In the genomic region with DNA sequence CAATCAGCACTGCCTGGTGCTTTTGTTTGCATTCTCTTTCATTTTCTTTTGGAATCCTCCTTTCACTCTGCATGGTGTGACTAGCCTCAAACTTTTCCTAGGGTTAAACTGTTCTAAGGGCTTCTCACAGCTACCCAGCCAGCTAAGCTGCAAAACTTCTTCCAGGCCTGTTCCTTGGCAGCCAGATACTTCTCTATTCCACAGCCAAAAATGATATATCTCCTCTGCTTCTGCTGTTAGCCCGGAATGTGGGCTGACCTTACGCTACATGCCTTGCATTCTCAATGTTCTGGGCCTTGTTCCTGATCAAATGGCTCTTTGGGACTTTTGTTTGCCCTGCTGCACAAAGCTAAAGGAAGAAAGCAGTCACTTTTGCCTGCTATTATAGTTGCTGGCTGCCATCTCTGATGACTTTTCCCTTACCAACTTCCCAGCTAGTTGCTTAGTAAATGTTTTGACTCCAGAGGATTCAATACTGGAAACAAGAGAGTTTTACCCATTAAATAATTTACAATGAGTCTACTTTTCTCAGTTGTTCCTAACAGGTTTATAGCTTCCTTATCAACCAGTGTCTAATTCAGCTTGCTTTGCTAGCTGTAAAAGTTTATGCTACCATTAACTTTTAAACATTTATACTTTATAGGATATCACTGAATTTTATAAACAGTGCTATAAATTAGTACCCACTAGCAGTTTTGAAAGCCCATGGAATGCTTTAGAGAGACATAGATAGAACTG, we compare ENCODE assay signal across 8 mouse cellular contexts.
A peak's percentile ranks its signal among the peaks of the same experiment; 100 is the strongest.
DNase-seq lines count a peak whose midpoint lies in the region; ATAC-seq lines count a peak whose summit lies in the region.

No protein-coding gene starts in this region.

- H3K9me3 ChIP-seq in intestine, embryonic 14.5 days (ENCODE audit: control insufficient read depth, low read length), result no peaks in the 10 kb centered on the region

- peaks cover 9% of the 10 kb centered on the region for H3K4me1 ChIP-seq in intestine, embryonic 14.5 days (replicated peaks; ENCODE audit: control insufficient read depth, insufficient read depth, low read length)

- no peak overlapping the region for H3K9ac ChIP-seq in intestine, embryonic 14.5 days (ENCODE audit: low read length)

- H3K4me3 ChIP-seq in intestine, embryonic 14.5 days (ENCODE audit: low read depth, low read length), result no peak overlapping the region

- no peaks in the 10 kb centered on the region for H3K27me3 ChIP-seq in intestine, embryonic 14.5 days (replicated peaks; ENCODE audit: control insufficient read depth, insufficient read depth, low read length)

- DNase-seq in urinary bladder, postnatal 36 days (ENCODE audit: low spot score in 2 of 2), result peak; percentile 7 to 10
- DNase-seq in urinary bladder, adult 2 months (ENCODE audit: low spot score), result no peak
- peak; percentile 90 for DNase-seq in heart, adult 11 months
- peak; percentile 57 for DNase-seq in intestine, embryonic 14.5 days (ENCODE audit: low spot score)
- peak; percentile 15 for DNase-seq in lung, postnatal 25 days (ENCODE audit: low spot score)
- no peak for DNase-seq in left cerebral cortex, adult 9 months (ENCODE audit: low spot score in 2 of 2)
- DNase-seq in right cerebral cortex, postnatal 14 days, result no peak
- DNase-seq in left cerebral cortex, adult 18-20 months (ENCODE audit: low spot score in 2 of 2), result no peak

- 19% methylated on average over 2 of the region's 2 CpGs for WGBS in intestine, embryonic 14.5 days

- H3K4me2 ChIP-seq in intestine, embryonic 14.5 days (ENCODE audit: low read length), result no peak overlapping the region

- no peaks in the 10 kb centered on the region for H3K36me3 ChIP-seq in intestine, embryonic 14.5 days (ENCODE audit: control insufficient read depth, insufficient read depth, low read length)

- H3K27ac ChIP-seq in intestine, embryonic 14.5 days (ENCODE audit: low read depth), result peak overlapping the region; percentile 51

- no peak for ATAC-seq in intestine, embryonic 14.5 days (replicated peaks; ENCODE audit: low FRiP score, low TSS enrichment, low read depth)

Comparison
In these comparisons a context has a peak if more than half of its experiments do, and no peak if none do; other contexts are left out.
1. DNase-seq: peak in urinary bladder, postnatal 36 days (2 of 2), heart, adult 11 months (single experiment), intestine, embryonic 14.5 days (single experiment) and lung, postnatal 25 days (single experiment); none in urinary bladder, adult 2 months (single experiment), left cerebral cortex, adult 9 months (0 of 2), right cerebral cortex, postnatal 14 days (single experiment) and left cerebral cortex, adult 18-20 months (0 of 2).